Mouse (Mus musculus): Measurements from ENCODE around the gene Ispd. TPM values are rescaled to one million over a fixed set of nuclear protein-coding genes. Genes with fewer than 3 reads are reported as not detected.
"Not testable (repeated sequence)": the region's sequence is repeated elsewhere in the genome, so short reads cannot be mapped to it uniquely, and the experiment has no call there.

Ispd gene
- polyA plus RNA-seq, 1 experiment from 2014 or later = 2.1 TPM

- H3K4me2 ChIP-seq (ENCODE audit: low read depth, low read length) = no peak overlapping the region
- DNase-seq = no peak
- no peaks in the 10 kb centered on the region for H3K36me3 ChIP-seq (replicated peaks; ENCODE audit: insufficient read depth, low read length)
- no peak overlapping the region for H3K9ac ChIP-seq (replicated peaks)
- no peaks in the 10 kb centered on the region for H3K27me3 ChIP-seq (ENCODE audit: insufficient read depth, low read length)
- ATAC-seq = no peak
- H3K4me1 ChIP-seq (ENCODE audit: insufficient read depth) = no peaks in the 10 kb centered on the region
- H3K4me3 ChIP-seq (ENCODE audit: low read depth, low read length) = no peak overlapping the region
- TF ChIP-seq CTCF (IDR thresholded peaks at IDR 0.05; ENCODE audit: low read depth) (no peak), EP300 (IDR thresholded peaks at IDR 0.05; ENCODE audit: low read depth) (no peak)
- 75% methylated on average over 4 of the region's 4 CpGs for WGBS (ENCODE audit: insufficient replicate concordance)
- H3K9me3 ChIP-seq (ENCODE audit: low read length) = no peaks in the 10 kb centered on the region
- H3K27ac ChIP-seq (ENCODE audit: low read depth) = no peak overlapping the region
Observed at GRCm38 (mm10) chr12:36364013-36364412, 17.2 kb upstream of the Ispd start.

- Histone ChIP-seq H3K9me3 (ENCODE audit: low read length) (no peaks in the 10 kb centered on the region), H3K4me1 (ENCODE audit: insufficient read depth) (no peaks in the 10 kb centered on the region), H3K27me3 (ENCODE audit: insufficient read depth, low read length) (no peaks in the 10 kb centered on the region), H3K9ac (replicated peaks) (no peak overlapping the region), H3K27ac (ENCODE audit: low read depth) (no peak overlapping the region), H3K4me3 (ENCODE audit: low read depth, low read length) (no peak overlapping the region), H3K36me3 (replicated peaks; ENCODE audit: insufficient read depth, low read length) (no peaks in the 10 kb centered on the region), H3K4me2 (ENCODE audit: low read depth, low read length) (no peak overlapping the region)
- ATAC-seq (no peak), DNase-seq (no peak)
- WGBS (ENCODE audit: insufficient replicate concordance) = 44% methylated on average over 4 of the region's 4 CpGs
- TF ChIP-seq CTCF (IDR thresholded peaks at IDR 0.05; ENCODE audit: low read depth) (peak; percentile 55), EP300 (IDR thresholded peaks at IDR 0.05; ENCODE audit: low read depth) (no peak)
Observed at GRCm38 (mm10) chr12:36373237-36373998, 7.8 kb upstream of the Ispd start.

GRCm38 (mm10) chr12:36376391-36376790 is 4.9 kb upstream of the Ispd start:
- not testable (repeated sequence) for H3K36me3 ChIP-seq (replicated peaks; ENCODE audit: insufficient read depth, low read length); ATAC-seq; H3K9me3 ChIP-seq (ENCODE audit: low read length); H3K27ac ChIP-seq (ENCODE audit: low read depth); H3K27me3 ChIP-seq (ENCODE audit: insufficient read depth, low read length); H3K4me1 ChIP-seq (ENCODE audit: insufficient read depth); H3K4me3 ChIP-seq (ENCODE audit: low read depth, low read length); H3K4me2 ChIP-seq (ENCODE audit: low read depth, low read length); H3K9ac ChIP-seq (replicated peaks); DNase-seq
- 83% methylated on average over 3 of the region's 4 CpGs for WGBS (ENCODE audit: insufficient replicate concordance)

- no peaks in the 10 kb centered on the region for H3K36me3 ChIP-seq (replicated peaks; ENCODE audit: insufficient read depth, low read length)
- 64% methylated on average over 3 of the region's 3 CpGs for WGBS (ENCODE audit: insufficient replicate concordance)
- ATAC-seq = no peak
- no peak overlapping the region for H3K9ac ChIP-seq (replicated peaks)
- DNase-seq = no peak
- peaks cover 7% of the 10 kb centered on the region for H3K4me1 ChIP-seq (ENCODE audit: insufficient read depth)
- H3K4me2 ChIP-seq (ENCODE audit: low read depth, low read length) = no peak overlapping the region
- TF ChIP-seq CTCF (IDR thresholded peaks at IDR 0.05; ENCODE audit: low read depth) (no peak), EP300 (IDR thresholded peaks at IDR 0.05; ENCODE audit: low read depth) (no peak)
- no peak overlapping the region for H3K27ac ChIP-seq (ENCODE audit: low read depth)
- no peaks in the 10 kb centered on the region for H3K27me3 ChIP-seq (ENCODE audit: insufficient read depth, low read length)
- H3K4me3 ChIP-seq (ENCODE audit: low read depth, low read length) = no peak overlapping the region
- H3K9me3 ChIP-seq (ENCODE audit: low read length) = no peaks in the 10 kb centered on the region
Observed at GRCm38 (mm10) chr12:36380254-36380653, 996 bp upstream of the Ispd start.

- H3K9me3 ChIP-seq (ENCODE audit: low read length) = no peaks in the 10 kb centered on the region
- ATAC-seq (no peak), DNase-seq (no peak)
- peak overlapping the region; percentile 90 for H3K4me2 ChIP-seq (ENCODE audit: low read depth, low read length)
- peak overlapping the region; percentile 94 for H3K9ac ChIP-seq (replicated peaks)
- 62% methylated on average over 5 of the region's 5 CpGs for WGBS (ENCODE audit: insufficient replicate concordance)
- no peaks in the 10 kb centered on the region for H3K36me3 ChIP-seq (replicated peaks; ENCODE audit: insufficient read depth, low read length)
- H3K27ac ChIP-seq (ENCODE audit: low read depth) = no peak overlapping the region
- no peak overlapping the region; the same call in 1 of the 2 replicates for H3K4me3 ChIP-seq (ENCODE audit: low read depth, low read length)
- H3K27me3 ChIP-seq (ENCODE audit: insufficient read depth, low read length) = no peaks in the 10 kb centered on the region
- peaks cover 7% of the 10 kb centered on the region for H3K4me1 ChIP-seq (ENCODE audit: insufficient read depth)
- TF ChIP-seq CTCF (IDR thresholded peaks at IDR 0.05; ENCODE audit: low read depth) = no peak
- no peak for TF ChIP-seq EP300 (IDR thresholded peaks at IDR 0.05; ENCODE audit: low read depth)
Observed at GRCm38 (mm10) chr12:36380806-36381205, 444 bp upstream of the Ispd start.

- Histone ChIP-seq H3K27ac (ENCODE audit: low read depth) (no peak overlapping the region), H3K36me3 (replicated peaks; ENCODE audit: insufficient read depth, low read length) (no peaks in the 10 kb centered on the region), H3K9ac (replicated peaks) (no peak overlapping the region), H3K4me1 (ENCODE audit: insufficient read depth) (peaks cover 7% of the 10 kb centered on the region), H3K27me3 (ENCODE audit: insufficient read depth, low read length) (no peaks in the 10 kb centered on the region), H3K4me3 (ENCODE audit: low read depth, low read length) (no peak overlapping the region), H3K9me3 (ENCODE audit: low read length) (no peaks in the 10 kb centered on the region), H3K4me2 (ENCODE audit: low read depth, low read length) (no peak overlapping the region)
- DNase-seq (no peak), ATAC-seq (no peak)
- 68% methylated on average over 6 of the region's 6 CpGs for WGBS (ENCODE audit: insufficient replicate concordance)
- TF ChIP-seq EP300 (IDR thresholded peaks at IDR 0.05; ENCODE audit: low read depth) (no peak), CTCF (IDR thresholded peaks at IDR 0.05; ENCODE audit: low read depth) (no peak)
Observed at GRCm38 (mm10) chr12:36385386-36385785, 4.1 kb downstream of the Ispd start.

Measured in liver, postnatal 0 days (tissue).